Mouse (Mus musculus) granulocyte monocyte progenitor cell, adult 5-6 weeks (primary cell): ENCODE measurements around the gene Mmd. TPM values are rescaled to one million over a fixed set of nuclear protein-coding genes. Genes with fewer than 3 reads are reported as not detected.

Experiments
- ATAC-seq: replicated peaks from 2 replicates; pipeline ENCODE4 v1.8.0; 2016; ENCODE audit warnings: mild to moderate bottlenecking, moderate TSS enrichment, inconsistent platforms; ENCODE audit not compliant: poor library complexity, severe bottlenecking
- total RNA-seq, 2 experiments: library from RNA; stranded (forward) in 1 of 2; stranded (reverse) in 1 of 2; fragments of 200-712, 200-1000 nt in 1 of 2; fragments of >200 nt in 1 of 2; fragmentation: Nextera tagmentation in 1 of 2; gene quantifications; 2 replicates each; pipeline ENCODE4 v1.2.3; 2014 to 2017

Gene Mmd
- total RNA-seq, 2 experiments from 2014 or later: 10.6 to 14.0 TPM

DNA sequence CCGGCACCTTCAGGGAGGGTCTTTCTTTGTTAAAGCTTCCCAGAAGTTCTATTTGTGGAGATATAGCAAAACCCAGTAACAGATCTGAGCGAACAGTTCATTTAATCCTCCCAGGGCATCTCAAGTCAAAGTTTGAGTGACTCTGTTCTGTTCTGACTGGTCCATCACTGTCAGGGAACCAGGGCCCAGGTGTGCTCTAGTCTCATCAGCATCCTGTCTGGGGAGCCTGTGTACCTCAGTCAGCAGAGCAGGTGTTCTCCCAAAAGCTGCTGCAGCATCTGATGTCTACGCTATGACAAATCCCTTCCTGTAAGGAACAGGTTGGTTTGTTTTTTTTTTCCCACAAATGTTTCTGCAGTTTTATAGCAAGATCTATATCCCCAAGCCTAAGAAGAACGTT lies 2.6 kb upstream of the Mmd start:
- no peak for ATAC-seq

DNA sequence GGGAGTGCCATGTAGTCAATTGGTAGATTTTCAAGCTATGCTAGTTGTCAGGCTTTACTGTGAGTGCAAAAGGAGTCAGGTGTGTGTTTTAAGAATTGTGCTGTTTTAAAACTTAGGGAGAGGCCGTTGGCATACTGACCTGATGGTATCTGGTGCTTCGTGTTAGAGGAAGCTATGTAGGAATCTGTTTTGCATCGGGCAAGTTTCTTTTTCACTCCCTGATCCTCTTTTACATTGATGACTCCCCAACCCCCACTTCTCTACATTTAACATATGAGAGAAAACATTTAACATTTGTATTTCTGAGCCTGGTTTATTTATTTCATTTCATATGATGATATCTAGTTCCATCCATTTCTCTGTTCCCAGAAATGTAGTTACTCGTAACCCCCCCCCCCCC lies 1.5 kb upstream of the Mmd start:
- no peak for ATAC-seq

DNA sequence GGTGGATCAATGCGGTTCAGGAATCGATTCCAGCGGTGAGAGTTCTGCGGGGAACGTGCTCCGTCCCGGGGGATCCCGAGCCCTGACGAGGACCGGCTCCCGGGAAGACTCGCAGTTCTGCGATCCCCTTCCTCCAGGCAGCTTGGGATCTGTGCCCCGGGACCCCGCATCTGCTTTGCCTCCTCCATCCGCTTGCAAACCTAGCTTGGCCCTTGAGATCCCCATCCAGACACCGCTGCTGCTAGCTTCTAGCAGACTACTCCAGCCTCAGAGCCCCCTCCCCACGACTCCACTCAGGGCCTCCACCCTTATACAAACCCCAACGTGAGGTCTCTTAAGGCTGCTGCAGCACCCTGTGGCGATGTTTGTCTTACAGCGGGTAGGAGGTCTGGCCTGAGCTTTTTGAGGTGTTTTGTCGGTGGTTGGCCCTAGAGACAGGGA lies 465 bp downstream of the Mmd start:
- ATAC-seq: no peak

DNA sequence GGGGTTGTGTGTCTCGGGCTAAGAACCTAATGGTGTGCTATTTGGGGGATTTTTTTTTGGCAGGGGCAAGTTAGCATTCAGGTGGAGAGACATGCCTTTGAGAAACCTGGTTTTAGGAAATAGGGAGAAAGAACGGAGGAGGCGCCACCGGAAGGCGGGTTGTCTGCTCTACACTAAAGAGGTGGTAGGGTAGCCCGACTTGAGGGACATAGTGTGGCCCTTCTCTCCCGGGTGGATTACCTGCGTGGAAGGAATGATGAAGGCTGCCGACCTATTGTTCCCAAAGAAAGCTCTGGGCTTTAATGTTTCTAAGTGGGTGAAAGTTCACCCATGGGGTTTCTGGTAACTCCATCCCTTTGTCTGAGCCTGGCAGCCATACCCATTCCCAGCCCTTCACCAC lies 933 bp downstream of the Mmd start:
- ATAC-seq: no peak

DNA sequence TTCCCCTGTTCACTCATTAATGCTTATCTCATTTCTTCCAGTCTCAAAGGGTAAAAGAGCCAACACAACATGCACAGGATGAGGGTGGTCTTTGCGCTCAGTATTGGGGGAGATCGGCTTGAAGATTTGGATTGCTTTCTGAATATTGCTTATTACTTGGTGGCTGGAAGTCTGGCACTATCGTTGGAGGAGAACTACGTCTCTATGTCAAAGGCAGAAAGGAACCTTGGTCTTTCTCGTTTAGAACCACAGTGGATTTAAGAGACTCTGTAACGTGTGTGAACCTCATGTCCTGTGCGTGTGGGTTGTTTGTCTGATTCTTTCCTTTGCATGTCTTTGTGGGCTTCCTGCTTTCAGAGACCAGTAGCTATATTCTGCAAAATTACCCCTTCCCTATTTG lies 1.5 kb downstream of the Mmd start:
- no peak for ATAC-seq

DNA sequence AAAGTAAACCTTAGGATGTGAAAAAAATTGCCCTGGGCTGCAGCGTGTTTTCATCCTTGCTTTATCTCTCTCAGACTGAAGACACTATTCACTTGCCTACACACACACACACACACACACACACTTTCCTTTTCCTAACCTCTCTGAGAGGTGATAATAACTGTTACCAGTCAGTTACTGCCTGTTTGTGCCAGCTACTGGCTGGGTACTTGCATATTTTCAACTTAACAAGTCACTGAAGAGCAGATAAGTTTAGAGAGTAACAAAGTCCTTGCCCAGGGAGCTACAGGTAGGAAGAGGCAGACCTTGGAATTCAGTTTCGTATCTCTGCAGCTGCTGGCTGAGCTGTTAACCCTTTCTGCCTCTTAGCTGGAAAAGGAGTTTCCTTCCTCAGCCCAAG lies 2.7 kb downstream of the Mmd start:
- no peak for ATAC-seq

DNA sequence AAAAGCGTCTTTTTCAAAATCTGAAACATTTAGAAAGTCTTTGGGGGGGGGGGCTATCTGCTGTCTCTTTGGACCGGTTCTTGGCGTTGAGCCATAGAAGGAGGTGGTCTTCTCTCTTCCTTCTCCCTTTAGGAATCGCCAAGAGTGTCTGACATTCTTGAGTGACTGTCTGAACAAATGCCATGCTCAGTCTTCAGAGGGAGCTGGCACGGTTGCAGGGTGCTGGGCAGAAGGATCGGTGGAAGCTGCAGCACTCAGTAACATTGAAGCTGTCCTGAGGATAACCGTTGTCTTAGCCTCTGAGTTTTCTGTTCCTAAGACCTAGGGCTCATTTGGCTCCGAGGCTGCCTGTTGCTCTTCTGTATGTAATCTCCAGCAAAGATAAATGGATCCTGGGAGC lies 3.1 kb downstream of the Mmd start:
- ATAC-seq: no peak

DNA sequence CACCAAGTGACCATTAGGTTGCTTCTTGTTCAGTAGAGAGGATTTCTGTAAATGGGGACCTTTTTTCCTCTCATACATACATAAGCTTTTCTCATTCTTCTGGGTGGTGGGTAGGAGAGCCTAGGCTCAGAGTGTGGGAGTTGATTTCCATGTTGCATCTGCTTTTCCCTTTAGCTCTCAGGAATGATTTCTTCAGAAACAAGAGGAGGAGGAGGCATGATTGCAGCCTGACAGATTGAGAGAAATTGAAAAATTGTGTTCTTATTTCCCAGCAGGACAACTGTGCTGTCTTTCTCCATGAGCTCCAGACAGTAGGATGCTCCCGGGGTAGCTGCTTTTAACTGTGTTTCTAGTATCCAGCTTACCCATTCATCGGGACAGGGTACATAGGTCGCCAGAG lies 5.3 kb downstream of the Mmd start:
- no peak for ATAC-seq

DNA sequence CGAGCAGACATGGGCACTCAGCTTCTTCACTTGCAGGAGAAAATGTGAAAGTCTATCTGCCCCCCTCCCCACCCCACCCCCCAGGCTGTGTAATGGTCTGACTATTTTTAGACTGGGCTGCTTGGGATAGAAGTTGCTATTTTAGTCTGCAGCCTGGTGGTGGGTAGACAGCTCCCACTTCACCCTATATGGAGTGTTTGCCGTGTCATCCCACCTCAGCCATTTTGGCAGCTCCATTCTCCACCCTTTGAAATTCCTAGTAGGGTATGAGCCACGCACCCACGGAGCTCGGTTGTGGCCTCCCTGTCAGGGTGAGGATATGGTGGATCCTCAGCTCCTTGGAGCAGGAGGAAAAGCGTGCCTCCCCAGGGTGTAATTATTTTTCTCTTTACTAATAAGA lies 6.4 kb downstream of the Mmd start:
- ATAC-seq: no peak

DNA sequence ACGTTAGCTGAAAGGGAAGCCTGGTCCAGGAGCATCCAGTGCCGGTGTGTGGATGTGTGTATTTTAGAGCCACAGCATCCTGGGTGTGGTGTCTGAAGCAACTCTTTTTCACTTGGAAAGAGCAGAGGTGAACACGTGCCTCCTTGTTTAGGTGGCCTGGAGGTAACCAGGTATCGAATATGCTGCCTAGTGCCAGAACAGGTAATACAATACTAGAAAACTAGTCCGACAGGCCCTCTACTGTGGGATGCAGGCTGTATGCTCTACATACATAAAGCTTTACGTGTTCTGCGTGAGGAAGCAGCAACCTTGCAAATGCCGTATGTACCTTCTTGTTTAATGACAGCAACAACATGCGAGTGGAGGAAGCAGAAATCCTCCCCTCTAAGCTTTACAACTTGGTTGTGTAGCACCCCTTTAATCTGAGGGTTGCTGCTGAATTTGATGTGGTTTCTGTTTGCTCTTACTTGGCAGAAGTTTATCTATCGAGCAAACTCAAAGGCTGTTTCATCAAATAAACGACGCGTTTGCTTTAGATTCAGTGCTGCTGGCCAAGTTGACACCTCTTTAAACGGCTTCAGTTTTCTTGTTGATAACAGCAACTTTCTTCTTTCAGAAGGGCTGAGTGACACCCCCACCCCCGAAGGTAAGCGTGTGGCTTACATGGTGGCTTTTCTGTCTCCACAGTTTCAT lies 7.7 kb downstream of the Mmd start:
- ATAC-seq: no peak

DNA sequence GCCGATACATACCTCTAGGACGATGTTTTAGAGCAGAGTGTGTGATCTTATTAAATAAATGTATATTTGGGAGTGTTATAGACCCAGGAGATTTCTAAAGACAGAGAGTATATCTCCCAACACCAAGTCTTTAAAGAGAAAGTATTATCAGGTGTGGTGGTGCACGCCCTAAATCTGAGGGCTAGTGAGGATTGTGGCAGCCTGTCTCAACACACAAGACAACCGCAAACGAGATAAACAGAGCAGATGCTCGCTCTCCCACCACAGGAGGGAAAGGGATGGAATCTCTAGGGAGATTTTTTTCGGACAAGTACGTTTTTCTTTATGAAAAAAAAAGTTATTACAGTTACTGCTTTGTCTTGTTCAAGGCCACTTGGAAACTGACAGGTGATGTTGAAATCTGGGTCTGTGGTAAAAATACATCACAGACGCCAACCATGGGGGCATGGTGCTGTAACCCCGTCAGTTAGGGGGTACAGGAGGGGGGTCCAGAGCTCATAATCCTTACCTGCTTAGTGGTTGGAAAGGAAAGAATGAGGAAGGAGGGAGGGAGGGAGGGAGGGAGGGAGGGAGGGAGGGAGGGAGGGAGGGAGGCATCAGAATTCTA lies 9.2 kb downstream of the Mmd start:
- peak; percentile 53 for ATAC-seq

DNA sequence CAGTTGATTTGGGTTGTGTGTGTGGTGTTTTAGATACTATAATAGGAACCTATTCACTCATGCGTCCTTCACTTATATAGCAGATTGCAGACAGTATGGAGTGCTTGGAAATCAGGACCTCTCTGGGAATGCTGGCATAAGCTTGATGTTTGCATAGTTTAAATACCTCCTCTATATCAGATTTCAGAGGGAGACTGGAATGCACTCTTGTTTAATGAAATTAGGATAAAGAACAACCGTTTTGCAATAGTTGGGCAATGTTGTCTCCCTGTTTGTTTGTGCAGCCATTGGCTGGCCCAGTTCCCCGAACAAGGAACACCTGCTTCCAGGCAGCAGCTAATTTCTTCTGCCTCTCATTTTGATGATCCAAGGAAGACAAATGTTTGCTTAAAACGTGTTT lies 9.8 kb downstream of the Mmd start:
- ATAC-seq: peak; percentile 65

DNA sequence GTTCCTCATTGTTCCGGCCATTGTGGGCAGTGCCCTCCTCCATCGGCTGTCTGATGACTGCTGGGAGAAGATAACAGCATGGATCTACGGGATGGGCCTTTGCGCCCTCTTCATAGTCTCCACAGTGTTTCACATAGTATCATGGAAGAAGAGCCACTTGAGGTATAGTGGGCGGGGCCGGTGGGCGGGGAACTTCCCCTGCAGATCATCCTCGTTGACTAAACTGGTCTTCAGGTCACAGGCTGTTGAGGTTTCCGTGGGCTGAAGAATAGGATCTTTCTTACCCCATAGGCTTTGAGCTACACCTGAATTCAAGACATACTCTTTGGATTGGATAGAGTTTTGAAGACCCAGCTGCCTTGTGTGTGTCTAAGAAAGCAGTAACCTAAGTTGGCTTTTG lies 10.6 kb downstream of the Mmd start:
- ATAC-seq: peak; percentile 40; the same call in 1 of the 2 replicates

DNA sequence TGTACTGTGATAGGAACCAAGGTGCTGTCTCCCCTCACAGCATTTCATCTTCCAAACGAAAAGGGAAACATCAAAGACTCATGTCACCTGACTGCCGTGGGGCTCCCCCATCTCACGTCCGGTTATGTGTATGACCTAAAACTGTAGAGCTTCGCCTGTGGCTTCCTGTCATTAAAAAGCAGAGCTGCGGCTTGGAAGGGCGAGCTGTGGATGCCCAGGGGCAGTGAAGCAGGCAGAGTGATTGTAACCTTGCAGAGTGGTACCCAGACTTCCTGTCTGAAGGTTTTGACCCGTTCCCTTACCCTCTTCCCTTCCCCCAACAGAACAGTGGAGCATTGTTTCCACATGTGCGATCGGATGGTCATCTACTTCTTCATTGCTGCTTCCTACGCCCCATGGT lies 14.9 kb downstream of the Mmd start:
- no peak for ATAC-seq

DNA sequence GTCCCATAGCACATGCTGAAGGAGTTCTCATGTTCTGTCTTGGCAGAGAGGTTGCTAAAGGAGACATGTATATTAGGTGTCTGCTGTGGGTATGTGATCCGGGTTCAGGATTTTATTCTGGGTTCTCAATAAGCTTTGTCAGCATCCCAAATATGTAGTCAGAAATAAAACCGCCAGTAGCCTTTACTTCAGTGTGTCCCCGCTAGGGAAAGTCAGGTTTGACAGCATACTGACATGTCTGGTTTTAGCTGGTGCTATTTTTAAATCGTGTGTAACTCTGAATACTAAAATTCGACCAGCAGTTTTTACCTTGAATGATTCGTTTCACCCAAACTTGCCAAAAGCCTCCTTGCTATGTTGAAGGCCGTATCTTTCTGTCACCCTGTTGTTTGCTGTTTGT lies 16.3 kb downstream of the Mmd start:
- ATAC-seq: no peak

DNA sequence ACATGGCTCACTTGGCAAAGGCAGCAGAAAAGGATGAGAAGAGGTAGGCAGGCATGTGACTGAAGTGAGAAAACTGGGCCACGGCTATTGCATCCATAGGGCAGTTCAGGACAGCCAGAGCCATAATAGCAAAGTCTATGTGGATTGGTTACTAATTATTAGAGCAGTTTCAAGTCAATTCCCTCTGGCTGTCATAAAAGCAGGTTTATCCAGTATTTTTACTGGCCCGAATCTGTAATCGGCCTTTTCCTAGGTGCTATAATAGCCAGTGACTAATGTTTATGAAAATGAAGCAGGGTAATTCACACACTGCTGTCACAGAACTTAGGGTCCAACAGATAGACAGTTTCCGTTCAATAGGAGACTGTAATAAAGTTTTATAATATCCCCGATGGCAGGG lies 19.7 kb downstream of the Mmd start:
- no peak for ATAC-seq

DNA sequence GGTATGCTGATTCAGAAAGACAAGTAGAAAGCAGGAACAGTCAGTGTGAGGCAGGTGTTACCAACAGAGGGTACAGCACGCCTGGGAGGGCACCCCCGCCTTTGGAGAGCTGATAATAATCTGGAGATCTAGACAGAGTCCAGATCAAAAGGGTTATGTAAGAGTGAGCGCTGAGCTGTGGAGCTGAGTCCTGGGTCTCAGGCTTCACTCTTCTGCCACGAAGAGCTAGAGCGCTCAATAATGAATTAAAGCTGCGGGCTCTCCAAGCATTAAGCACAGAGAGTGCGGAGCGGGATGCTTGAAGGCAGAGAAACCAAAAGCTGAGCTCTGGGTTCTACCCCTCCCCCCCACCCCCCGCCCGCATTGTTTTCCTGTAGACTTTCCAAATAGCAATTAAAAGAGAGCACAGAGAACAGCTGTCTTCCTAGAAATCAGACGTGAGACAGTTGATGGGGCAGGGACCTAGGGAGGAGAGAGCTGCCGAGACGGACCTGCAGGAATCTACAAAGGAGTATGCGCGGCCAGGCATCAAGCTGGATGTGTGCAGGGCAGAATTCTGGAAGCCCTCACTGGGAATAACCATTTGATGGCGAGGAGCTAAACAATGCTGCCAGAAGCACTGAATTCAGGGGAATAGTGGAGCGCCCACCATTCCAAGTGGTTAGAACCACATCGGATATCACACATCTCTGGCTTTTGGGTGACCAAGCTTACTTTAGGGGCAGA lies 20.3 kb downstream of the Mmd start:
- ATAC-seq: no peak

DNA sequence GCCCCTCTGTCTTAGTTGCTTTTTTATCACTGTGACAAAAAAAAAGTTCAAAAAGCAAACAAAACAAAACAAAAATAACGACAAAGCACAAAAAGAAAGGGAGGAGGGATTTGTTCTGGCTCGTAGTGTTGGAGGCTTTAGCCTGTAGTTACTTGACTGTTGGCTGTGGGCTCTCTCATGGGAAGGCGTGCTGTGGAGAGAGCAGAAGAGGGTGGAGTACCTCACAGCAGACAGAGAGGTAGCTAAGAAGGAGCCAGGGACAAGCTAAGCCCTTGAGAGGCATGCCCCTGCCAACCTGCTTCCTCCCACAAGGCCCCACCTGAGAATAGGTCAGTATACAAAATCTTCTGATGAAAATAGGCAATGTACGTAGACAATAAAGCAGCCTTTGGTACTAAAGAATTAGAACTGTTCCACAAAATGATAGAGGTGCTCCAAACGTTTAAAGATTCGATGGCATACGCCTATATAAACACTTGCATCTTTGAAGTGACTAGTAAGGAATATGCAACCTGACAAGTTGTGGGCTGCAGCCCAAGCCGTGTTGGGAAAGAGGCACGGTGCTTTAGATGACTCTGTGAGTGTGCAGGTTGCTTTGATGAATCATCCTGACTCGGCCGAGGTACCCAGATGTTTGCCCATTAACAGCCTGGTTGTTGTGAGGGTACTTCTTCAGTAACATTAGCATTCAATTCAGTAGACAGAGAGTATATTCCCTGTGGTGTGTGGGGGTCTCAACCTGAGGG lies 21.0 kb downstream of the Mmd start:
- no peak for ATAC-seq

DNA sequence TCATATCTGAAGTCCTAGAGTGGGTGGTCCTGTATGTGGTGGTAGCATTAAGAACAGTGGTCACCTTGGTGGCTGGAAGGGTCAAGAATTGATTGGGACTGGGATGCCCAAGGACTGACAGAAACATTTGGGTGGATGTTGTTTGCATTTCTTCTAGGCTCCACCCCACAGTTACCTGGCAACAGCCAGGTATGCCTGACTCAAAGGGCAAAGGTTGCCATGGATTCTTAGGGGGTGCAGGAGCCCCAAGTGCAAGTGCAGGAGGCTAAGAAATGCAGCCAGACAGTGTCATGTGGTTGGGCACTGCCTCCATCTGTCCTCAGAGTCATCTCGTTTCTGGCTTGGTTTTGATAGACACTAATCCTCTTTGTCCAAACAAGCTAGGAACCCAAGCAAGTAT lies 24.9 kb downstream of the Mmd start:
- ATAC-seq: no peak

DNA sequence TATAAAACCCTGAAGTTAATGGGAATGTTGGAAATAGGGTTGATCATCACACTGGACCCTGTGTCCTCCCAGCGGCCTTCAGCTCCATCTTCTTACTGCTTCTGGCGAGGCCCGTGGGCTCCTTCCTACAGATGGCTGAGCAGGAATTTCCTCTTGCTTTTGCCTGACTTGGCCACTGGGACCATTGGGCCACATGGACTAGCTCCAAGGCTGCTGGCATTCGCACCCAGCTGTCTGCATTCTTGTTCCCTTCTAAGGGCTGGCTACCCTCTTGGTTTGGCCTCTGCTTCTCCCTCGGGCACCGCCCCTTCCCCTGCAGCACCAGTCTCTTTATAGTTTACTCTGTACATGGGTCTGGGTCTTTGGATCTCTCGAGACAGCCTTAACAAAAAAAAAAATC lies 26.4 kb downstream of the Mmd start:
- ATAC-seq: no peak

DNA sequence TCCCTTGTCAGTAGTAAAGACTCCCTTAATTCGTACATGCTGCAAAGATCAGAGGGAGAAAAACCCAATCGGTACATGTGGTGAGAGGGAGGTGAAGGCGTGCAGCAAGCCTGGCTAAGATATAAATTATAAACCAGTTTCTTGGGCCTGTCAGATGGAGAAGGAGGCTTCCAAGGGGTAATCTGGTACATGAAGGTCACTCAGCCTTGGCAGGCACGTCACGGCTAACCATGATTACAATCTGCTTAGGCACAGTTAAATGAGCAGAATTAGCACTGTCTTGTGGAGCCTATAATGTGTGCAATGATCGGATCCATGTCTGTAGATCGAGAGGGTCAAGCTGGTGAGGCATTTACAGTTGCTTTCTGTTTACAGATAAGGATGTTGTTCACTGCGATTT lies 26.9 kb downstream of the Mmd start:
- ATAC-seq: no peak
